Mouse (Mus musculus): ENCODE measurements at regions not wholly inside any gene's neighbourhood (a gene's known extent, or its start where the extent isn't known, plus 50 kb on each side); places are given as distances from the start of the nearest gene placed in this dataset.
"Not testable (repeated sequence)": the region's sequence is repeated elsewhere in the genome, so short reads cannot be mapped to it uniquely, and the experiment has no call there.

- intact Hi-C loops (cut with DNase I); DNase-seq: not testable (repeated sequence)
Observed at GRCm38 (mm10) chr6:47745856-47746255, 67.4 kb downstream of the Pdia4 start.

GRCm38 (mm10) chr6:47743856-47744255 is 69.4 kb downstream of the Pdia4 start:
- intact Hi-C loops (cut with DNase I); DNase-seq: not testable (repeated sequence)

- DNase-seq; intact Hi-C loops (cut with DNase I): not testable (repeated sequence)
Observed at GRCm38 (mm10) chr6:47740216-47740615, 73.0 kb downstream of the Pdia4 start.

GRCm38 (mm10) chr6:47739696-47740095 is 73.5 kb downstream of the Pdia4 start:
- peak; percentile 73 for DNase-seq
- intact Hi-C loops (cut with DNase I) = not testable (repeated sequence)

GRCm38 (mm10) chr6:47737972-47738371 is 75.3 kb downstream of the Pdia4 start:
- intact Hi-C loops (cut with DNase I); DNase-seq: not testable (repeated sequence)
